Mouse (Mus musculus) forebrain, embryonic 15.5 days (tissue): ENCODE measurements around the gene Creld1. TPM values are rescaled to one million over a fixed set of nuclear protein-coding genes. Genes with fewer than 3 reads are reported as not detected.

Experiments
- ATAC-seq: fragments of 200-750 bp; cut with Nextera tagmentation; replicated peaks from 2 replicates; pipeline ENCODE4 v1.8.0; 2017; ENCODE audit warnings: mild to moderate bottlenecking, moderate TSS enrichment, moderate library complexity
- H3K27ac ChIP-seq: fragments of 300-500 bp; sonication (generic); replicated peaks from 2 replicates; pipeline ENCODE4 v1.5.1; 2015; ENCODE audit warnings: mild to moderate bottlenecking, inconsistent platforms
- H3K27me3 ChIP-seq: fragments of 300-500 bp; sonication (generic); 2 replicates; pipeline ENCODE4 v1.6.1; 2015; ENCODE audit warnings: inconsistent platforms
- H3K36me3 ChIP-seq: fragments of 300-500 bp; sonication (generic); 2 replicates; pipeline ENCODE4 v1.6.1; 2015; ENCODE audit warnings: mild to moderate bottlenecking, inconsistent platforms
- H3K4me1 ChIP-seq: fragments of 300-500 bp; sonication (generic); 2 replicates; pipeline ENCODE4 v1.6.1; 2015; ENCODE audit warnings: inconsistent platforms
- H3K4me2 ChIP-seq: fragments of 300-500 bp; sonication (generic); replicated peaks from 2 replicates; pipeline ENCODE4 v1.6.1; 2015; ENCODE audit warnings: mild to moderate bottlenecking, inconsistent platforms
- H3K4me3 ChIP-seq: fragments of 300-500 bp; sonication (generic); 2 replicates; pipeline ENCODE4 v1.5.1; 2015; ENCODE audit warnings: mild to moderate bottlenecking, inconsistent platforms
- H3K9ac ChIP-seq: fragments of 300-500 bp; sonication (generic); replicated peaks from 2 replicates; pipeline ENCODE4 v1.6.1; 2015; ENCODE audit warnings: mild to moderate bottlenecking, inconsistent platforms
- H3K9me3 ChIP-seq: fragments of 300-500 bp; sonication (generic); 2 replicates; pipeline ENCODE4 v1.6.1; 2016; ENCODE audit warnings: inconsistent platforms
- whole genome bisulfite sequencing: fragments of 180-500 bp; shearing (Covaris S2); methylation state at CpG from one replicate; pipeline ENCODE4 v1.1.7; 2015; ENCODE audit warnings: mixed read lengths; 5-methylcytosine and 5-hydroxymethylcytosine counted together
- polyA plus RNA-seq: library from polyadenylated mRNA; unstranded; fragments of >200 nt; fragmentation: Nextera tagmentation; extraction: Ambion mirVana; gene quantifications from 2 replicates; pipeline ENCODE4 v1.2.1, GENCODE M21; 2015

Creld1 gene
- polyA plus RNA-seq, 1 experiment from 2014 or later: 63.8 TPM

GRCm38 (mm10) chr6:113494258-113494788 is 11.2 kb downstream of the Creld1 start:
- WGBS: under 1% methylated on average over 54 of the region's 54 CpGs
- ATAC-seq: peak; percentile 71
- H3K27ac ChIP-seq: peak overlapping the region; percentile 43
- H3K4me3 ChIP-seq: peak overlapping the region; percentile 42
- H3K9ac ChIP-seq: peak overlapping the region; percentile 13; the same call in 1 of the 2 replicates
- no peaks in the 10 kb centered on the region for H3K9me3 ChIP-seq
- H3K4me1 ChIP-seq: peaks cover 15% of the 10 kb centered on the region
- no peaks in the 10 kb centered on the region for H3K27me3 ChIP-seq
- peaks cover 20% of the 10 kb centered on the region for H3K36me3 ChIP-seq
- peak overlapping the region; percentile 56 for H3K4me2 ChIP-seq

- WGBS: 62% methylated on average over 28 of the region's 28 CpGs
- peaks cover 15% of the 10 kb centered on the region for H3K4me1 ChIP-seq
- H3K27me3 ChIP-seq: no peaks in the 10 kb centered on the region
- H3K27ac ChIP-seq: no peak overlapping the region
- peak overlapping the region; percentile 56 for H3K4me2 ChIP-seq
- peaks cover 12% of the 10 kb centered on the region for H3K36me3 ChIP-seq
- H3K9me3 ChIP-seq: no peaks in the 10 kb centered on the region
- 0 out of 2 replicates have a peak, but pooled peaks have one; percentile 9 for ATAC-seq
- H3K9ac ChIP-seq: no peak overlapping the region
- peak overlapping the region; percentile 42 for H3K4me3 ChIP-seq
Measured at GRCm38 (mm10) chr6:113495071-113495675, 12.1 kb downstream of the Creld1 start.

- H3K4me1 ChIP-seq: peaks cover 28% of the 10 kb centered on the region
- no peak for ATAC-seq
- WGBS: 86% methylated on average over 6 of the region's 6 CpGs
- no peaks in the 10 kb centered on the region for H3K9me3 ChIP-seq
- H3K36me3 ChIP-seq: no peaks in the 10 kb centered on the region
- no peaks in the 10 kb centered on the region for H3K27me3 ChIP-seq
- no peak overlapping the region for H3K27ac ChIP-seq
- H3K9ac ChIP-seq: no peak overlapping the region
- H3K4me3 ChIP-seq: no peak overlapping the region
- no peak overlapping the region for H3K4me2 ChIP-seq
Measured at GRCm38 (mm10) chr6:113499346-113499745, 16.2 kb downstream of the Creld1 start.

GRCm38 (mm10) chr6:113501388-113502084 is 18.4 kb downstream of the Creld1 start, which contains the start of gene Prrt3:
Gene Prrt3 (minus strand): TSS chr6:113501931.
- H3K9me3 ChIP-seq: no peaks in the 10 kb centered on the region
- peaks cover 16% of the 10 kb centered on the region for H3K4me1 ChIP-seq
- no peaks in the 10 kb centered on the region for H3K27me3 ChIP-seq
- peak within 1 kb of the TSS; percentile 78 for H3K4me2 ChIP-seq
- H3K4me3 ChIP-seq: peak within 1 kb of the TSS; percentile 59
- peak within 1 kb of the TSS; percentile 32; the same call in 1 of the 2 replicates for H3K27ac ChIP-seq
- no peaks in the 10 kb centered on the region for H3K36me3 ChIP-seq
- peak within 1 kb of the TSS; percentile 65 for H3K9ac ChIP-seq
- peak; percentile 90 for ATAC-seq
- 3% methylated on average over 32 of the region's 32 CpGs for WGBS

- no peak overlapping the region for H3K27ac ChIP-seq
- no peak overlapping the region for H3K4me3 ChIP-seq
- H3K27me3 ChIP-seq: no peaks in the 10 kb centered on the region
- ATAC-seq: no peak
- H3K9me3 ChIP-seq: no peaks in the 10 kb centered on the region
- H3K4me1 ChIP-seq: peaks cover 16% of the 10 kb centered on the region
- 39% methylated on average over 2 of the region's 2 CpGs for WGBS
- no peak overlapping the region for H3K4me2 ChIP-seq
- H3K9ac ChIP-seq: no peak overlapping the region
- no peaks in the 10 kb centered on the region for H3K36me3 ChIP-seq
Measured at GRCm38 (mm10) chr6:113502801-113503200, 19.7 kb downstream of the Creld1 start.

GRCm38 (mm10) chr6:113505689-113506088 is 22.6 kb downstream of the Creld1 start:
- H3K27me3 ChIP-seq: no peaks in the 10 kb centered on the region
- no peak overlapping the region for H3K9ac ChIP-seq
- H3K4me3 ChIP-seq: no peak overlapping the region
- H3K4me1 ChIP-seq: peaks cover 15% of the 10 kb centered on the region
- WGBS: 89% methylated on average over 1 of the region's 1 CpGs
- no peaks in the 10 kb centered on the region for H3K36me3 ChIP-seq
- ATAC-seq: no peak
- no peaks in the 10 kb centered on the region for H3K9me3 ChIP-seq
- no peak overlapping the region for H3K27ac ChIP-seq
- H3K4me2 ChIP-seq: no peak overlapping the region

GRCm38 (mm10) chr6:113507130-113507529 is 24.0 kb downstream of the Creld1 start:
- no peak overlapping the region for H3K4me2 ChIP-seq
- no peak overlapping the region for H3K27ac ChIP-seq
- H3K4me1 ChIP-seq: 0 out of 2 replicates have a peak, but pooled peaks cover under 1% of the 10 kb centered on the region
- peaks cover 4% of the 10 kb centered on the region; the same call in 1 of the 2 replicates for H3K36me3 ChIP-seq
- no peak for ATAC-seq
- no peak overlapping the region for H3K4me3 ChIP-seq
- H3K27me3 ChIP-seq: no peaks in the 10 kb centered on the region
- H3K9ac ChIP-seq: no peak overlapping the region
- H3K9me3 ChIP-seq: no peaks in the 10 kb centered on the region

GRCm38 (mm10) chr6:113508272-113508946 is 25.3 kb downstream of the Creld1 start:
- Histone ChIP-seq H3K27me3 (no peaks in the 10 kb centered on the region), H3K9ac (no peak overlapping the region), H3K9me3 (no peaks in the 10 kb centered on the region), H3K4me3 (no peak overlapping the region), H3K4me2 (no peak overlapping the region), H3K4me1 (no peaks in the 10 kb centered on the region), H3K27ac (no peak overlapping the region), H3K36me3 (peaks cover 13% of the 10 kb centered on the region; the same call in 1 of the 2 replicates)
- WGBS: 62% methylated on average over 7 of the region's 7 CpGs
- ATAC-seq: no peak

GRCm38 (mm10) chr6:113508947-113509280 is 25.8 kb downstream of the Creld1 start:
- Histone ChIP-seq H3K9me3 (no peaks in the 10 kb centered on the region), H3K27me3 (no peaks in the 10 kb centered on the region), H3K36me3 (peaks cover 18% of the 10 kb centered on the region), H3K4me2 (no peak overlapping the region), H3K4me1 (no peaks in the 10 kb centered on the region), H3K4me3 (no peak overlapping the region), H3K27ac (no peak overlapping the region), H3K9ac (no peak overlapping the region)
- no peak for ATAC-seq
- WGBS: 40% methylated on average over 5 of the region's 5 CpGs

GRCm38 (mm10) chr6:113513944-113514343 is 30.8 kb downstream of the Creld1 start:
- Histone ChIP-seq H3K27me3 (no peaks in the 10 kb centered on the region), H3K4me1 (no peaks in the 10 kb centered on the region), H3K4me3 (no peak overlapping the region), H3K36me3 (peaks cover 67% of the 10 kb centered on the region), H3K9me3 (no peaks in the 10 kb centered on the region), H3K27ac (no peak overlapping the region), H3K4me2 (no peak overlapping the region), H3K9ac (no peak overlapping the region)
- no peak for ATAC-seq
- WGBS: 90% methylated on average over 6 of the region's 6 CpGs

GRCm38 (mm10) chr6:113514600-113514999 is 31.5 kb downstream of the Creld1 start:
- H3K9ac ChIP-seq: no peak overlapping the region
- no peak for ATAC-seq
- 99% methylated on average over 3 of the region's 3 CpGs for WGBS
- peaks cover 74% of the 10 kb centered on the region for H3K36me3 ChIP-seq
- no peak overlapping the region for H3K4me3 ChIP-seq
- H3K4me1 ChIP-seq: no peaks in the 10 kb centered on the region
- H3K27ac ChIP-seq: no peak overlapping the region
- H3K9me3 ChIP-seq: no peaks in the 10 kb centered on the region
- H3K27me3 ChIP-seq: no peaks in the 10 kb centered on the region
- no peak overlapping the region for H3K4me2 ChIP-seq
